Mouse (Mus musculus) A20 (cell line): ENCODE results near the gene Gm11238.
A peak's percentile ranks its signal among the peaks of the same experiment; 100 is the strongest.
"Not testable (repeated sequence)": the region's sequence is repeated elsewhere in the genome, so short reads cannot be mapped to it uniquely, and the experiment has no call there.

Experiments
- DNase-seq: peaks from one replicate; pipeline ENCODE4 v3.0.0-alpha.2; 2011; ENCODE audit warnings: low read depth, low spot score

Gene Gm11238

DNA sequence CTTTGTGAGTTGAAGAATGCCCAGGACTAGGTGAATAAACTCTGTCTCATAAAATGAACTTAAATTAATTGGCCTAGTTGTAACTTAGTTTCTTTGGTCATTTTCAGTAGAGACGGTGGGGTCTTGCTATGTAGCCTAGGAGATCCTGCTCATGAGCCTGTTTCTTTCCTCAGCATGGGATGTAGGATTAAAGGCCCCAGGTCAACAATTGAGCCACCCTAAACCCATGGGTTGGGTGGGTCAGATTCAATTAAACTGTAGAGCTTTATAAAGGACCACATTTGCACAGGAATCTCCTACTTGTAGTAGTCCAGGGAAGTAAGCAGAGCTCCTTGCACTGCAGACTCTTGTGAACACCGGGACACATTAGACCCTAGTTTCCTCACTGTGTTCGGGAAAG, at the start of gene Gm11238:
Gene Gm11238, plus strand, starts transcription at position 301 of the 400 bp plus-strand sequence.
- DNase-seq = not testable (repeated sequence)

DNA sequence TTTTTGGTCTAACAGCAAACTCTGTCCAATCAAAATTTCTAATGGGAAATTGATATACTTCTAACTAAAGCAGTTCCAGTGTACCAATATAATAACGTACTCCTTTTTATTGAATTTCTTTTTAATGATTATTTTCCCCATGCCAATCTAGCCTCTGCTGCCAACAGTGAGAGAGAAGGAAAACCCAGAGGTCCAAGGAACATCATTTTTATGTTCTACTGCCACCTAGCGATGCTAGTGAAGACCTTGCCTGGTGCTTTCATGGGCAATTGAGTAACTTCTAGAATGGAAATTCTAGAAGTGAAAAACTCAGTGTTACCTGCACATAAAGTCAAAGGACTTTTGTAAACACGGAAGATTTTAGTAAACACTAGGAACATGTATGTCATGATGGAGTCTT, 8.4 kb upstream of the Gm11238 start:
- peak; percentile 49 for DNase-seq

DNA sequence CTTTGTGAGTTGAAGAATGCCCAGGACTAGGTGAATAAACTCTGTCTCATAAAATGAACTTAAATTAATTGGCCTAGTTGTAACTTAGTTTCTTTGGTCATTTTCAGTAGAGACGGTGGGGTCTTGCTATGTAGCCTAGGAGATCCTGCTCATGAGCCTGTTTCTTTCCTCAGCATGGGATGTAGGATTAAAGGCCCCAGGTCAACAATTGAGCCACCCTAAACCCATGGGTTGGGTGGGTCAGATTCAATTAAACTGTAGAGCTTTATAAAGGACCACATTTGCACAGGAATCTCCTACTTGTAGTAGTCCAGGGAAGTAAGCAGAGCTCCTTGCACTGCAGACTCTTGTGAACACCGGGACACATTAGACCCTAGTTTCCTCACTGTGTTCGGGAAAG, 15.0 kb downstream of the Gm11238 start, which contains the start of gene Gm11237:
Gene Gm11237, plus strand, starts transcription at position 301 of the 400 bp plus-strand sequence.
- not testable (repeated sequence) for DNase-seq

DNA sequence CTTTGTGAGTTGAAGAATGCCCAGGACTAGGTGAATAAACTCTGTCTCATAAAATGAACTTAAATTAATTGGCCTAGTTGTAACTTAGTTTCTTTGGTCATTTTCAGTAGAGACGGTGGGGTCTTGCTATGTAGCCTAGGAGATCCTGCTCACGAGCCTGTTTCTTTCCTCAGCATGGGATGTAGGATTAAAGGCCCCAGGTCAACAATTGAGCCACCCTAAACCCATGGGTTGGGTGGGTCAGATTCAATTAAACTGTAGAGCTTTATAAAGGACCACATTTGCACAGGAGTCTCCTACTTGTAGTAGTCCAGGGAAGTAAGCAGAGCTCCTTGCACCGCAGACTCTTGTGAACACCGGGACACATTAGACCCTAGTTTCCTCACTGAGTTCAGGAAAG, 30.1 kb downstream of the Gm11238 start, which contains the start of gene Gm11236:
Gene Gm11236, plus strand, starts transcription at position 301 of the 400 bp plus-strand sequence.
- not testable (repeated sequence) for DNase-seq

DNA sequence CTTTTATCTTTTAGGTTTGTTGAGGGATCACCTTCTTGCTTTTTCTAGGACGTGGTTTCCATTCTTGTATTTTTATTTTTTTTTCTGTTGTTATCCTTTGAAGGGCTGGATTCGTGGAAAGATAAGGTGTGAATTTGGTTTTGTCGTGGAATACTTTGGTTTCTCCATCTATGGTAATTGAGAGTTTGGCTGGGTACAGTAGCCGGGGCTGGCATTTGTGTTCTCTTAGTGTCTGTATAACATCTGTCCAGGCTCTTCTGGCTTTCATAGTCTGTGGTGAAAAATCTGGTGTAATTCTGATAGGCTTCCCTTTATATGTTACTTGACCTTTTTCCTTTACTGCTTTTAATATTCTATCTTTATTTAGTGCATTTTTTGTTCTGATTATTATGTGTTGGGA, 54.2 kb downstream of the Gm11238 start:
- not testable (repeated sequence) for DNase-seq

DNA sequence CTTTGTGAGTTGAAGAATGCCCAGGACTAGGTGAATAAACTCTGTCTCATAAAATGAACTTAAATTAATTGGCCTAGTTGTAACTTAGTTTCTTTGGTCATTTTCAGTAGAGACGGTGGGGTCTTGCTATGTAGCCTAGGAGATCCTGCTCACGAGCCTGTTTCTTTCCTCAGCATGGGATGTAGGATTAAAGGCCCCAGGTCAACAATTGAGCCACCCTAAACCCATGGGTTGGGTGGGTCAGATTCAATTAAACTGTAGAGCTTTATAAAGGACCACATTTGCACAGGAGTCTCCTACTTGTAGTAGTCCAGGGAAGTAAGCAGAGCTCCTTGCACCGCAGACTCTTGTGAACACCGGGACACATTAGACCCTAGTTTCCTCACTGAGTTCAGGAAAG, 60.4 kb downstream of the Gm11238 start, which contains the start of gene Gm11239:
Gene Gm11239, plus strand, starts transcription at position 301 of the 400 bp plus-strand sequence.
- DNase-seq = not testable (repeated sequence)

DNA sequence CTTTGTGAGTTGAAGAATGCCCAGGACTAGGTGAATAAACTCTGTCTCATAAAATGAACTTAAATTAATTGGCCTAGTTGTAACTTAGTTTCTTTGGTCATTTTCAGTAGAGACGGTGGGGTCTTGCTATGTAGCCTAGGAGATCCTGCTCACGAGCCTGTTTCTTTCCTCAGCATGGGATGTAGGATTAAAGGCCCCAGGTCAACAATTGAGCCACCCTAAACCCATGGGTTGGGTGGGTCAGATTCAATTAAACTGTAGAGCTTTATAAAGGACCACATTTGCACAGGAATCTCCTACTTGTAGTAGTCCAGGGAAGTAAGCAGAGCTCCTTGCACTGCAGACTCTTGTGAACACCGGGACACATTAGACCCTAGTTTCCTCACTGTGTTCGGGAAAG, 75.5 kb downstream of the Gm11238 start, which contains the start of gene Gm428:
Gene Gm428, plus strand, starts transcription at position 301 of the 400 bp plus-strand sequence.
- not testable (repeated sequence) for DNase-seq
